Mouse (Mus musculus) neural tube, embryonic 15.5 days (tissue): ENCODE data around the gene Smarcc1. TPM values are rescaled to one million over a fixed set of nuclear protein-coding genes. Genes with fewer than 3 reads are reported as not detected.
"Not testable (repeated sequence)": the region's sequence is repeated elsewhere in the genome, so short reads cannot be mapped to it uniquely, and the experiment has no call there.

Experiments
- ATAC-seq: fragments of 200-750 bp; cut with Nextera tagmentation; 2 replicates; pipeline ENCODE4 v1.8.0; 2017; ENCODE audit warnings: mild to moderate bottlenecking, moderate TSS enrichment, moderate library complexity; ENCODE audit not compliant: low FRiP score
- H3K27ac ChIP-seq: fragments of 300-500 bp; sonication (generic); replicated peaks from 2 replicates; pipeline ENCODE4 v1.5.1; 2015; ENCODE audit warnings: mild to moderate bottlenecking, inconsistent platforms
- H3K27me3 ChIP-seq: fragments of 300-500 bp; sonication (generic); replicated peaks from 2 replicates; pipeline ENCODE4 v1.6.1; 2015; ENCODE audit warnings: inconsistent platforms
- H3K36me3 ChIP-seq: fragments of 300-500 bp; sonication (generic); 2 replicates; pipeline ENCODE4 v1.6.1; 2015; ENCODE audit warnings: inconsistent platforms
- H3K4me1 ChIP-seq: fragments of 300-500 bp; sonication (generic); 2 replicates; pipeline ENCODE4 v1.6.1; 2015; ENCODE audit warnings: inconsistent platforms
- H3K4me2 ChIP-seq: fragments of 300-500 bp; sonication (generic); 2 replicates; pipeline ENCODE4 v1.6.1; 2015; ENCODE audit warnings: inconsistent platforms, mild to moderate bottlenecking, moderate library complexity
- H3K4me3 ChIP-seq: fragments of 300-500 bp; sonication (generic); replicated peaks from 2 replicates; pipeline ENCODE4 v1.5.1; 2015; ENCODE audit warnings: mild to moderate bottlenecking, inconsistent platforms
- H3K9ac ChIP-seq: fragments of 300-500 bp; sonication (generic); replicated peaks from 2 replicates; pipeline ENCODE4 v1.6.1; 2015; ENCODE audit warnings: mild to moderate bottlenecking, inconsistent platforms
- H3K9me3 ChIP-seq: fragments of 300-500 bp; sonication (generic); replicated peaks from 2 replicates; pipeline ENCODE4 v1.6.1; 2016; ENCODE audit warnings: inconsistent platforms
- WGBS: fragments of 180-500 bp; shearing (Covaris S2); methylation state at CpG from one replicate; pipeline ENCODE4 v1.1.7; 2015; ENCODE audit warnings: mixed read lengths; 5-methylcytosine and 5-hydroxymethylcytosine counted together
- polyA plus RNA-seq: library from polyadenylated mRNA; unstranded; fragments of >200 nt; fragmentation: Nextera tagmentation; extraction: Ambion mirVana; gene quantifications from 2 replicates; pipeline ENCODE4 v1.2.1, GENCODE M21; 2015

The Smarcc1 gene
- 67.0 and 78.6 TPM in 2 replicates for polyA plus RNA-seq

GRCm38 (mm10) chr9:110116977-110117778 is at the start of gene Smarcc1:
TSS of gene Smarcc1 (plus strand) at chr9:110117708.
- WGBS, result under 1% methylated on average over 76 of the region's 79 CpGs
- ATAC-seq, result peak; percentile 96

GRCm38 (mm10) chr9:110068745-110069144 is 48.8 kb upstream of the Smarcc1 start:
- no peak overlapping the region for H3K9ac ChIP-seq
- H3K4me2 ChIP-seq, result no peak overlapping the region
- no peak overlapping the region for H3K27ac ChIP-seq
- H3K27me3 ChIP-seq, result no peaks in the 10 kb centered on the region
- no peak for ATAC-seq
- H3K4me1 ChIP-seq, result 0 out of 2 replicates have a peak, but pooled peaks cover 7% of the 10 kb centered on the region
- peaks cover 78% of the 10 kb centered on the region for H3K36me3 ChIP-seq
- WGBS, result 90% methylated on average over 6 of the region's 6 CpGs
- no peak overlapping the region for H3K4me3 ChIP-seq
- no peaks in the 10 kb centered on the region for H3K9me3 ChIP-seq

More at GRCm38 (mm10) chr9:110116977-110117778, at the start of gene Smarcc1:
- no peaks in the 10 kb centered on the region for H3K27me3 ChIP-seq
- peaks cover 23% of the 10 kb centered on the region for H3K4me1 ChIP-seq
- peak within 1 kb of the TSS; percentile 97 for H3K4me3 ChIP-seq
- H3K27ac ChIP-seq, result peak within 1 kb of the TSS; percentile 97
- peak within 1 kb of the TSS; percentile 86 for H3K9ac ChIP-seq
- peak within 1 kb of the TSS; percentile 75 for H3K4me2 ChIP-seq
- peaks cover 19% of the 10 kb centered on the region for H3K36me3 ChIP-seq
- H3K9me3 ChIP-seq, result no peaks in the 10 kb centered on the region

DNA sequence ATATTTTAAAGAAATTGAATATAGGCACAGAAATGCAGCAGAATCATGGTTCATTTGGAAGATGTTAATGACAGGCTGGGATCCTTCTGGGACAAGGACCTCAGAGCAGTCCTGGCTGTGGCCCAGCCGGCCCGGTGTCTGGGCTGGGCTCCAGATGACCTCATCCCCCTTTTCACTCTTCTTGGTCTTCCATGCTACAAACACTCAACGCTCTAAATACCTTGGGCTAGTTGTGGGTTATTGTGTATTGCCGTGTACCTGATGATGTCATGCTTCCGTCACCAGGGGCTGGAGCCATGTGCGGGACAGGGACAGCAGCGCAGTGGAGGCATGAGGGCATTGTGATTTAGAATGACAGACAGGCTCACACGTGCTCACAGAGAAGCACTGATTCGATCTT is 47.1 kb upstream of the Smarcc1 start:
- H3K4me2 ChIP-seq, result no peak overlapping the region
- ATAC-seq, result no peak; the same call in 1 of the 2 replicates
- WGBS, result 72% methylated on average over 9 of the region's 9 CpGs
- H3K4me1 ChIP-seq, result 0 out of 2 replicates have a peak, but pooled peaks cover 7% of the 10 kb centered on the region
- H3K27ac ChIP-seq, result no peak overlapping the region
- no peaks in the 10 kb centered on the region for H3K27me3 ChIP-seq
- H3K36me3 ChIP-seq, result peaks cover 84% of the 10 kb centered on the region
- H3K4me3 ChIP-seq, result no peak overlapping the region
- H3K9ac ChIP-seq, result no peak overlapping the region
- H3K9me3 ChIP-seq, result no peaks in the 10 kb centered on the region

GRCm38 (mm10) chr9:110071011-110071410 is 46.5 kb upstream of the Smarcc1 start:
- Histone ChIP-seq H3K27me3 (no peaks in the 10 kb centered on the region), H3K4me2 (no peak overlapping the region), H3K4me1 (0 out of 2 replicates have a peak, but pooled peaks cover 7% of the 10 kb centered on the region), H3K9me3 (no peaks in the 10 kb centered on the region), H3K4me3 (no peak overlapping the region), H3K27ac (no peak overlapping the region), H3K9ac (no peak overlapping the region), H3K36me3 (peaks cover 83% of the 10 kb centered on the region)
- WGBS, result 87% methylated on average over 4 of the region's 4 CpGs
- no peak for ATAC-seq

- H3K4me2 ChIP-seq, result no peak overlapping the region
- ATAC-seq, result peak; percentile 53; the same call in 1 of the 2 replicates
- H3K9me3 ChIP-seq, result no peaks in the 10 kb centered on the region
- no peak overlapping the region for H3K9ac ChIP-seq
- H3K36me3 ChIP-seq, result peaks cover 76% of the 10 kb centered on the region
- 0 out of 2 replicates have a peak, but pooled peaks cover 7% of the 10 kb centered on the region for H3K4me1 ChIP-seq
- 4% methylated on average over 1 of the region's 1 CpGs for WGBS
- no peak overlapping the region for H3K4me3 ChIP-seq
- no peak overlapping the region for H3K27ac ChIP-seq
- H3K27me3 ChIP-seq, result no peaks in the 10 kb centered on the region
These were observed 45.7 kb upstream of the Smarcc1 start for GRCm38 (mm10) chr9:110071843-110072242.

DNA sequence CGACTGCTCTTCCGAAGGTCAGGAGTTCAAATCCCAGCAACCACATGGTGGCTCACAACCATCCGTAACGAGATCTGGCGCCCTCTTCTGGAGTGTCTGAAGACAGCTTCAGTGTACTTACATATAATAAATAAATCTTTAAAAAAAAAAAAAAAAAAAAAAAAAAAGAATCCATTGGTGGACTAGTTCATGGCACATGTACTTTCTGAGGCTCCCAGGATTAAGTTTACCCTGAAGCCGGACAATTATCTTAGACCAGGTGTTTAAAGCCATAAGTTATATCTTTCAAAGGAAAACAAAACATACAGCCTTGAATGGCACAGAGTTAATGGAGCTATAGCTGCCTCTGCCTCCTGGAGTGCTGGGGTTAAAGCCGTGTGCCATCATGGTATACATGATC is 41.0 kb upstream of the Smarcc1 start:
- not testable (repeated sequence) for H3K9ac ChIP-seq, H3K9me3 ChIP-seq, H3K4me3 ChIP-seq, H3K27me3 ChIP-seq, H3K4me2 ChIP-seq, H3K4me1 ChIP-seq, ATAC-seq, H3K27ac ChIP-seq
- 73% methylated on average over 4 of the region's 7 CpGs for WGBS
- H3K36me3 ChIP-seq, result peaks cover 82% of the 10 kb centered on the region

DNA sequence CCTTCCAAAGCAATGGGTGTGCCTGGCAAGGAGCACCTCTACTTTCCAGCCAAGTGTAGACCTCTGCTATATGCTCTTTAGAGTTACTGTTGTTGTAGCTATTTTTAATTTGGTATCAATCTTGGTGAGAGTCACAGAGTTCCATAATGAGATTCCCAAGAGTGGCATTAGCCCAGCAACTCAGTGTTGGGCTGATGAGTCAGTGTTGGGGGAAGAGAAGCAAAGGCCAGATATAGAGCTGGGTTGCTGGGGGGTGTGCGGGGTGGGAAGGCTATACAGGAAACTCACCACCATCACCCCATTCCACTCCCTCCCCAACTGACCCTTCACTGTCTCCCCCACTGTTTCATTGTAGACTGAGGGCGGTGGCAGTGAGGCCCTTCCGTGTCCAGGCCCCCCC is 36.4 kb upstream of the Smarcc1 start:
- H3K9me3 ChIP-seq, result no peaks in the 10 kb centered on the region
- H3K36me3 ChIP-seq, result peaks cover 83% of the 10 kb centered on the region
- 0 out of 2 replicates have a peak, but pooled peaks cover 2% of the 10 kb centered on the region for H3K4me1 ChIP-seq
- no peak for ATAC-seq
- no peak overlapping the region for H3K27ac ChIP-seq
- H3K27me3 ChIP-seq, result no peaks in the 10 kb centered on the region
- H3K4me2 ChIP-seq, result no peak overlapping the region
- H3K4me3 ChIP-seq, result no peak overlapping the region
- WGBS, result 69% methylated on average over 3 of the region's 3 CpGs
- no peak overlapping the region for H3K9ac ChIP-seq

DNA sequence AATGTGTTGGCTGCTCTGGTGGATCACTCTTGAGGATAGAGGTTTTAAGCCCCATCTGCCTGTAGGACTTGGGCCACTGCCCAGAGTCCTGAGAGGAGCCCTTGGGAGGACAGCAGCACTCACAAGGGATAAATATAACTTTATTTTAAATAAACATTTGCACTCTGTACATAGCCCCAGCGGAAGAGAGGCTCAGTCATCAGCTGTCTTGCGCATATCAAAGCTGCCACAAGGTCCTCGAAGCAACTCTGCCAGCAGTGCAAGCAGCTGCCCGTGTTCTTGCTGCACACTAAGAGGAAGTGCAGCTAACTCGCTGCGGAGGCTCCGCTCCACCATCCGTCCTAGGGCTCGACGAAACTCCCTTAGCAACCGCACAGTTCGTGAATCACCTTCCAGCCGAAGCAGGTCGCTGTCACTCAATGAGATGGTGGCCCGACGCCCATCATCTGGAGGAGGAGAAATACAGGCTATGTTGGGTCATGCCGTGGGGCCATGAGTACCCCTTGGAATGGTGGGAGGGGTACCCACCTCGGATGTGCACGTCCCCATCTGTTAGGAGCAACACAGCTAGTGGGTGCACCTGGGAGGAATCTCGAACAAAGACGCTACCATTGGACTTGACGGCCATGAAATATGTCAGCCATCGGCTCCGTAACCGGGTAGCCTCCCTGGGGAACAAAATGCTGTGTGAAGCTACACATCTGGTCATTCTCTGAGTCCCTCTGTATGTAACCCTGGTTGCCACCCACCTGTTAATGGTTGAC is 33.1 kb upstream of the Smarcc1 start:
- Histone ChIP-seq H3K9ac (no peak overlapping the region), H3K4me1 (0 out of 2 replicates have a peak, but pooled peaks cover 2% of the 10 kb centered on the region), H3K4me2 (no peak overlapping the region), H3K27ac (peak overlapping the region; percentile 48), H3K4me3 (no peak overlapping the region), H3K36me3 (peaks cover 90% of the 10 kb centered on the region), H3K27me3 (no peaks in the 10 kb centered on the region), H3K9me3 (no peaks in the 10 kb centered on the region)
- WGBS, result 77% methylated on average over 25 of the region's 25 CpGs
- ATAC-seq, result no peak

DNA sequence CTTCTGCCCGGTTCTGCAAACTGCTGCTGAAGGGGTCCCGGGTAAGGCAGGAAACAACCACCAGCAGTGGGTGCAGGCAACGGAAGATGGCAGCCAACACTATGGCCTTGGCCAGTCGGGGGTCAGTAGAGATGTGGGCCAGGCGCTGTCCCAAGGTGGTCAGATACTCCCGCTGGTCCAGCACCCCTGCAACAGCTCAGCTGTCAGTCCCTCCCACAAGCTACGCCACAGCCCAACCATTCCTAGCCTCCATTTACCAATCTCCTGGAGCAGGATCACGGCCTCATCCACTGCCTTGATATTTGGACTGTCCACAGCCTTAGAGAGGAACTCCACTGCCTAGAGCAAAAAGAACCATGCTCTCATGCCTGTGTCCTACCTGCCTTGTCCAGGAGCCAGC is 31.8 kb upstream of the Smarcc1 start:
- Histone ChIP-seq H3K4me3 (no peak overlapping the region), H3K27me3 (no peaks in the 10 kb centered on the region), H3K4me1 (0 out of 2 replicates have a peak, but pooled peaks cover 2% of the 10 kb centered on the region), H3K9ac (no peak overlapping the region), H3K27ac (no peak overlapping the region), H3K9me3 (no peaks in the 10 kb centered on the region), H3K4me2 (no peak overlapping the region), H3K36me3 (peaks cover 90% of the 10 kb centered on the region)
- WGBS, result 99% methylated on average over 8 of the region's 8 CpGs
- no peak for ATAC-seq

DNA sequence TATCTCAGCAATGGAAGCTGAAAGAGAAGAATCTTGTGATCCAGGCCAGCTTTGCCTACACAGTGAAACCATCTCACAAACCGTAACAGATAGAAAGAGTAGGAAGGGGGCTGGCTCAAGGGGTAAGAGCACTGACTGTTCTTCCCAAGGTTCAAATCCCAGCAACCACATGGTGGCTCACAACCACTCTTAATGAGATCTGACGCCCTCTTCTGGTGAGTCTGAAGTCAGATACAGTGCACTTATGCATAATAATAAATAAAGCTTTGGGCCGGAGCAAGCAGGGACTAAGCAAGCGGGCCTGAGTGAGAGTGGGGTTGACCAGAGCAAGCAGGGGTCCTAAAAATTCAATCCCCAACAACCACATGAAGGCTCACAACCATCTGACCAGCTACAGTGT is 24.2 kb upstream of the Smarcc1 start:
- Histone ChIP-seq H3K4me1 (no peaks in the 10 kb centered on the region), H3K9me3 (no peaks in the 10 kb centered on the region), H3K27me3 (no peaks in the 10 kb centered on the region), H3K27ac (no peak overlapping the region), H3K4me2 (no peak overlapping the region), H3K36me3 (peaks cover 88% of the 10 kb centered on the region), H3K4me3 (no peak overlapping the region), H3K9ac (no peak overlapping the region)
- no peak for ATAC-seq
- WGBS, result 91% methylated on average over 4 of the region's 4 CpGs

GRCm38 (mm10) chr9:110094761-110095160 is 22.7 kb upstream of the Smarcc1 start:
- H3K4me3 ChIP-seq, result no peak overlapping the region
- H3K27me3 ChIP-seq, result no peaks in the 10 kb centered on the region
- WGBS, result 93% methylated on average over 4 of the region's 4 CpGs
- no peak overlapping the region for H3K27ac ChIP-seq
- peaks cover 88% of the 10 kb centered on the region for H3K36me3 ChIP-seq
- H3K4me1 ChIP-seq, result peaks cover under 1% of the 10 kb centered on the region; the same call in 1 of the 2 replicates
- no peaks in the 10 kb centered on the region for H3K9me3 ChIP-seq
- H3K4me2 ChIP-seq, result no peak overlapping the region
- ATAC-seq, result no peak
- H3K9ac ChIP-seq, result no peak overlapping the region
